Mouse (Mus musculus) heart, postnatal 0 days (tissue): Measurements from ENCODE around the gene Arl2bp.

Source experiments
- CTCF ChIP-seq: IDR thresholded peaks from 2 replicates; pipeline ENCODE4 v1.5.1; 2016; ENCODE audit warnings: antibody characterized with exemption, control low read depth, low read depth
- EP300 ChIP-seq: IDR thresholded peaks from 2 replicates; pipeline ENCODE4 v1.6.1; 2016; ENCODE audit warnings: antibody characterized with exemption, low read depth

DNA sequence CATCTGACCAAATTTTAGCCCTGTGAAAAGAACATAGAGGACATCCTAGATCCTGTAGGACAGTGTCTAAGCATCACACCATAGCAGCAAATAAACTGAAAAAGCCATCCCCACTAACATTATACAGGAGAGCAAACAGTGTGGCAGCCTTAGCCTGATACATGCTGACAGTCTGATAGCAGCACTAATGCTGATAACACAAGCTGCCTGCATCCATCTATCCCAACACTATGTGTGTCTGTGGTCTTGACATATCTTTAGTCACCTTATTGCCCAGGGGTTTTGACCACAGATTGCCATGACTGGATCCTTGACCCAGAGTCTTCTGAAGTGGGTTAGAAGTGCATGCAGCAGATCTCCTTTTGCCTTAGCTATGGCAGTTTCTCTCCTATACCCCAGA lies 11.4 kb upstream of the Arl2bp start:
- TF ChIP-seq CTCF (no peak), EP300 (no peak)
